Mouse (Mus musculus): ENCODE results near the gene Spindoc.
A peak's percentile ranks its signal among the peaks of the same experiment; 100 is the strongest.

Spindoc gene

GRCm38 (mm10) chr19:7335656-7336055, 47.1 kb downstream of the Spindoc start:
- no peak for DNase-seq (ENCODE audit: low read depth)

GRCm38 (mm10) chr19:7334049-7334448, 48.7 kb downstream of the Spindoc start:
- DNase-seq (ENCODE audit: low read depth), result no peak

GRCm38 (mm10) chr19:7321391-7321790, 61.4 kb downstream of the Spindoc start:
- DNase-seq (ENCODE audit: low read depth), result no peak

DNA sequence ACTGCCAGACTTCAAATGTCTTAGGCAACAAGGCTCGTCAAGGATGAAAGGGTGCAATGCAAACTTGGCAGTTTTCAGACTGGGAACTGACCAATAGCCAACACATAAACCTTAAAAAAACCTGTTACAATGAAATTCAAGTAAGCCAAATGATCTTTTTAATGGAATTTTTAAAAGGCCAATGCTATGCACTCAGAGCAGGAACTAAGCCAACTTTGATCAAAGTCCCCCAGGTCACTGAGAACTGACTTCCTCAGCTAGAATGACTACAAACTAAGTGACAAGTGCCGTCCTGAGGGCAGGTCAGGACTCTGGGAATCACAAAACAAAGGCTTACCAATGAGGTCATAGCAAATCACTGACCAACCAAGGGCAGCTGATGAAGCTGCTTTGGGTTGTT, 62.6 kb downstream of the Spindoc start:
- DNase-seq (ENCODE audit: low read depth), result no peak

- no peak for DNase-seq (ENCODE audit: low read depth)
These were observed 65.1 kb downstream of the Spindoc start for GRCm38 (mm10) chr19:7317716-7318115.

DNA sequence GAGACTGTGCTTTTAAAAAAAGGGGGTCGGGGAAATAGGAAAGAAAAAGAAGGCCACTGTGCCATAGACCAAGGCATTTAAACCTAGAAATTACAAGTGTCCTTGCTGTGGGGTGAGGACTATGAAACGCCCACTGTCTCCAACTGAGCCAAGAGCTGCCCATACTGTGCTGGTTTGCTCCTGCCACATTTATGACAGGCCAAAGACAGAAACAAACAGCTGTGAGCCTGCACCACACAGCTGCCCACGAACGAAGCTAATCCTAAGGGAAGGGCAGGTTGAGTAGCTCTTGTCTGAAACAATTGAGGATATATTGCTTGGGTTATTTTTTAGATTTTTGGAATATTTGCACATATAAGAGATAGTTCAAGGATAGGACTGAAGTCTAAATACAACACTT, 66.0 kb downstream of the Spindoc start:
- DNase-seq (ENCODE audit: low read depth), result no peak

DNA sequence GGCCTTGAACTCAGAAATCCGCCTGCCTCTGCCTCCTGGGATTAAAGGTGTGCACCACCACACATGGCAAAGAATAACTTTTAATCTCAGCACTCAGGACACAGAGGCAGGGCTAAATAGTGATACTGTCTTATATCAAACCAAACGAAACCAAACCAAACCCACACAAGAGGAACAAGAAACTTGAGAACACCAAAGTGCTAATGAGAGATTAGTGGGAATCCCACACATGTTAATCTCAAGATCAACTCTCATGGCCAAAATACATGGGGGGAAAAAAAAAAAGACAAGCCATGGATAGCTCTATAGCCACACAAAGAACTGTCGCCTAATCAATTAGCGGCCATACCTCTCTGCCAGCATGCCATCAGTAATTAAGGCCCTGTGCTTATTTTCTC, 67.2 kb downstream of the Spindoc start:
- no peak for DNase-seq (ENCODE audit: low read depth)

DNA sequence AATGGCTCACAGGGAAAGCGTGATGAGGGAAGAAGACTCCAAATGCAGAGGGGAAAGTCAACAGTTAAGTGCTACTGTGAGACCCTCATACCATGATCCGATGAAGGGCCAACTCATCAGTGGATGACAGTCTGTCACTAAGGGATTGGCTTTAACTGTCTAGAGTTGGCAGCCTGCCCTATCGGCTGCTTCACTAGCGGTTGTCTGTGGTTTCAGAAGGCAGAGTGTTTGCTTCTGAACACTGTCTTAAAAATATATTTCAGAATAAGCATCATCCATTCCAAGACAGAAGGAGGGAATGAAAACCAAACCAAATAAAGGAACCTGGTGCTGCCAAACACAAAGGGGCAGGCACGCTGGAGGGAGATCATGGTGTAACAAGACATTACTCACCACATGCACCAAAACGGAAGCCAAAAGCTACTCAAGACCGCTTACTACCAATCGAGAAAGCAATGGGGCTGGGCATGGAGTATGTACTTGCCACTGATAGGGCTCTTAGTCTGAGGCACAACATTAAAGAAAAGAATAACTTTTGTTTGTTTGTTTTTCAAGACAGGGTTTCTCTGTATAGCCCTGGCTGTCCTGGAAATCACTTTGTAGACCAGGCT, 67.7 kb downstream of the Spindoc start:
- DNase-seq (ENCODE audit: low read depth), result peak; percentile 58

DNA sequence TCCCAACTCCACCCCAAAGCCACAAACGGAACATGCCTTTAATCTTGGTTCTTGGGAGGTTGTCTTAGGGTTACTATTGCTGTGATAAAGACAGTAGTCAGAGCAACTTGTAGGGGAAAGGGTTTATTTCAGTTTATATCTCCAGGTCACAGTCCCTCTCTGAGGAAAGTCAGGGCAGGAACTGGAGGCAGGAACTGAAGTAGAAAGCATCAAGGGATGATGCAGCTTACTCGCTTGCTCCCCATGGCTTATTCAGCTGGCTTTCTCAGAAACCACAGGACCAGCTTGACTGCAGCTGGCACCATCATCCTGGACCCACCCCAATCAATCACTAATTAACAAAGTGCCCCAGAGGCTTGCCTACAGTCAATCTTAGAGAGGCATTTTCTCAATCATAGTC, 69.1 kb downstream of the Spindoc start:
- no peak for DNase-seq (ENCODE audit: low read depth)

DNA sequence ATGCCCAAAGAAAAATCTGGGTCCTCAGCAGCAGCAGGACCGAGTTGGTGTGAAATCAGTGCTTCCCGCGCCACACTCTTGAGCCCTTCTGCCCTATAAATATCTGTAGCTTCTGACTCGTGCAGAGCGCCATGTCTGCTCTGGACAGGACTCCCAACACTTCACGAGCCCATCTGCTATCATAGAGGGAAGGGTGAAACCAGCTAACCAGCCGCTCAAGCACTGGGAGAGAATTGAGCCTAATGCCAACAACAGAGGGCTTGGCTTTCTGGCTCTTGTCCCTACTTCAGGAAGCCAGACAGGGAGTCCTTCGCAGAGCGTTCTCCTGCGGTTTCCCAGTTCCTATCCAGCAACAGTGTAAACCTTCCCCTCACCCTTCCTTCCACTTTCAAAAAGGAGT, 71.5 kb downstream of the Spindoc start:
- no peak for DNase-seq (ENCODE audit: low read depth)

DNA sequence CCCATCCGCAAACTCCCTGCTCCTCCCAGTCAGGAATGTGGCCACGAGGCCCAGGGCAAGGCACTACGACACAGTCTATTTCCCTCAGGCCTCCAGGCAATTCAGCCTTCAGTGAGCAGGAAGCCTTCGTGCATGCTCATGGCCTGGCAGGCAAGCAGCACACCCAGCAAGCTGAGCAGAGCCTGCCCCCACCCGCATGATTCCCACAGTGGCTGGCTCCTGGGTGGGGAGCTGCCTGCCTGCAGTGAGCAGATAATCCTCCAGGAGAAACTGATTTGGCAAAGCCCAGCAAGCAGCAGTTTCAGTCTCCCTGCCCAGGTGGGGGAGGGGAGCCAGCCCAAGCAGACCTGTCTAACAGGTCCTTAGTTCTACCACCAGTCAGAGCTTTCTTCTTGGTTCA, 72.1 kb downstream of the Spindoc start:
- DNase-seq (ENCODE audit: low read depth), result no peak

DNA sequence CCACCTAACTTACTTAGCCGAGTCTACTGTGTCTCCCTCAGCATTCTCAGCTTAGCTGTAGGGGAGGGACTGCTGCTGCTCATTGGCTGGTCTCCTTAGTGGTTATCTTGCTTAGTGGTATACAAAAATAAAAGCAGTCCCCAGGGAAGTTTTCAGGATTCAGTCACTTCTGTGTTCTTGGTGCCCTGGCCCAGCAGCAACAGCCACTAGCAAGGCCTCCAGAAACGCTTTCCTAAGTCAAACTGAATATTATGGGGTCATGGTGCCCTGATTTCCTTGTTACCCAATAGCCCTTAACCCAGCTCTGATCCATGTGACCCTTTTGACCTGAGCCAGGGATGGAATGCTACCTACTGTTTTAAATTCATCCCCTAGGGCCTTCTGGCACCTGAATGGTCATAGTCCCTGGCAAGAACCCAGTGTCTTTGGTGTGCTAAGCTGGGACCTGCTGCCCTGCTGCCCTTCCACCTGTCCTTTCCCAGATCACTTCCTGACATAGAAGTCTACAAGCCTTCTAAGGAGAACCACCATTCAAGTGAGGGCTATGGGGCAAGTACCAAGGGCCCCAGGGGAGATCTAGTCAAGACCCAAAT, 73.0 kb downstream of the Spindoc start:
- DNase-seq (ENCODE audit: low read depth), result no peak

GRCm38 (mm10) chr19:7307995-7308770, 74.6 kb downstream of the Spindoc start:
- no peak for DNase-seq (ENCODE audit: low read depth)

DNA sequence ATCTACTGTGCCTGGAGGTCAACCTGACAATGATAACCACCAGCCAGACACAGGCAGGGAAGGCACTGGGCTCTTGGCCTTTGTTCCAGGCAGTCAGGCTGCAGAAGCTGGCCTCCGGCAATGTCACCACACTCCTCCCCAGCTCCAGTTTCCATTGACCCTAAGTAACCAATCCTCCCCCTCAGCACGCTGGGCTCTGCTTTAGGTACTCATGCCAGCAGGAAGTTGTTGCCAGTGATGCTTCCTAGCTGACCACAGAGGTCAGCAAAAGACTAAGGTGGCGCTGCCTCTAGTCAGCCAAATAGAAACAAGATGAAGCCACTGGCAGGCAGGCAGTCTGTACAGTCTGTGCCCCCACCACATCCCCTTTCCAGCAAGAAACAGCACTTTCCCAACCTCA, 75.8 kb downstream of the Spindoc start:
- DNase-seq (ENCODE audit: low read depth), result no peak

DNA sequence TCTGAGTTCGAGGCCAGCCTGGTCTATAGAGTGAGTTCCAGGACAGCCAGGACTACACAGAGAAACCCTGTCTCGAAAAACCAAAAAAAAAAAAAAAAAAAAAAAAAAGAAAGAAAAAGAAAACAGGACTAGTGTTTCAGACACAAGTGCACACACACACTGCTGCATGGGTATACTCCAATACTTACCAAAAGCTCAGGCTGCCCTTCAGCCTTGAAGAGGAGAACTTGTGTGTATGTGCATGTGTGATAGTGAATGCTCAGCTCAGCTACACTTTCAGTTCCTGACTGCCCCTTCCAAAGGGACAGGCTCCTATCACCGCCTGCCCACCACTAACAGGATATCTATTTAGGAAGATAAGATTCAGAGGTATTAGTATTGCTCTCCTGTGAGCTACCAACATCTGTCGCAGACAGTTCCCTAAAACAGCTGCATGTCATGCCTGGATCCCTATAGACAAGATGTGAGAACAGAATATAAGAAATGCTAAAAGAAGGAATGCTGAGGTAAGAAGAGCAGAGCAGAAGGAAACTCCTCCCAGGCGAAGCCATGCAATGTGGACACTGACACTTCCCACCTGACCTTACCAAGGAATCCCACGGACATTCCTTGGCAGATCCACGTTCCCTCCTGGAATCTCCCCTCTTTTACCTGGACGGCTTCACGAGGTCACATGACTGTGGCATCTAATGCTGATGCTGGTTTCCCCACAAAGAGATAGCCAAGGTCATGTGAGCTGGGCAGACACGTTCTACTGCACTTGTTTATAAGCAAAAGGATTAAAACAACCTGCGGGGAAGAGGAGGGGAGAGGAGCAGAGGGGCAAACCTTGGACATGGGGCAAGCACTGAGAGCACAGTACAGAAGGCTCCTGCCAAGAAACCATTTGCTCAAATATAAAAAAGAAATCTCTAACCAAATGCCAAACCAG, 77.1 kb downstream of the Spindoc start:
- no peak for DNase-seq (ENCODE audit: low read depth)

- no peak for DNase-seq (ENCODE audit: low read depth)
These were observed 78.0 kb downstream of the Spindoc start for GRCm38 (mm10) chr19:7304801-7305200.

Measured in naive thymus-derived CD4-positive, alpha-beta T cell, adult 2 months (primary cell).